8 mouse cellular contexts compared by ENCODE assay signal in the genomic region with DNA sequence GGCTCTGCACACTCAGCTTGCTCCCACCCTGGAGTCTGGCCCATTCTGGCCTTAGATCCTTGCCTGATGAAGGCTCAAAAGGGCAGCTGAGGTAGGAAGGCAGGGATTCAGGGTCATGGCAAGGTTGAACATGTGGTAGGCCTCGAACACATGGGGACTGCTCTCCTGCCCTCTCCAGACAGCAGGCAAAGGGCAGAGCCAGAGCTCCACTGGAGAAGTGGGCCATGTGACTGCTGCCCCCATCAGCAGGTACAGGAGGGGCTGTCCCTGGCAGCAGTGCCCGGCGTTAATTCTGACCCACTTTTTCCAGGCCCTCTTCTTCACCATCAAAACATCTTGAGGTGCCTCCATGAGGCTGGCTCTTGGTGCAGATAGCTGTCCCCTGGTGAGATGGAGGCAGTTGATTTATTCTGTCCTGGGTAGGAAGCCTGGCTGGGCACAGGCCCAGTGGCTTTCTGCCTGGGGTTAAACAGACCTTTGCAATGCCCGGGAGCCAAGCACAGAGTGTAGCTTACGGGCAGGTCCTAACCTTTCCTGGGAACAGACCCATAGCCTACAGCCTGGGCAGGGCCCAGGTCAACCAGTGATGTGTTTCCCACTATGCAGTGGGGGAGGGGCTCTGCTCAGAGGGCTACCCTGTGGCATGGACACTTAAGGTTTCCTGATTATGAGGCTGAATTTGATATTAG. TPM values are rescaled to one million over a fixed set of nuclear protein-coding genes. Genes with fewer than 3 reads are reported as not detected.
DNase-seq lines count a peak whose midpoint lies in the region; ATAC-seq and TF ChIP-seq lines count a peak whose summit lies in the region.

No protein-coding gene starts in this region.

- peak overlapping the region; percentile 100; the same call in 1 of the 2 replicates for H3K4me3 ChIP-seq in heart, adult 2 months
- peak overlapping the region; percentile 15 to 20; a peak in 1 of 4 replicates for H3K4me3 ChIP-seq in ES-E14 (ENCODE audit: insufficient read depth in 1 of 2, low read depth in 1 of 2, low read length in 2 of 2, poor library complexity in 1 of 2, severe bottlenecking in 1 of 2)
- H3K4me3 ChIP-seq in forebrain, embryonic 12.5 days (replicated peaks), result peak overlapping the region; percentile 10; the same call in 1 of the 2 replicates
- H3K4me3 ChIP-seq in limb, embryonic 12.5 days (replicated peaks), result peak overlapping the region; percentile 73; the same call in 1 of the 2 replicates
- peak overlapping the region; percentile 89 for H3K4me3 ChIP-seq in stomach, embryonic 16.5 days (replicated peaks; ENCODE audit: low read length)

- peak overlapping the region; percentile 99 for H3K27ac ChIP-seq in heart, adult 2 months
- no peak overlapping the region for H3K27ac ChIP-seq in ES-E14 (ENCODE audit: insufficient read depth, low read depth, low read length, poor library complexity, severe bottlenecking)
- no peak overlapping the region for H3K27ac ChIP-seq in forebrain, embryonic 12.5 days
- H3K27ac ChIP-seq in limb, embryonic 12.5 days, result no peak overlapping the region
- no peak overlapping the region for H3K27ac ChIP-seq in stomach, embryonic 16.5 days (ENCODE audit: low read length)

- H3K36me3 ChIP-seq in heart, adult 2 months (ENCODE audit: control insufficient read depth, insufficient read depth, low read length), result no peaks in the 10 kb centered on the region; the same call in 1 of the 2 replicates
- H3K36me3 ChIP-seq in ES-E14 (ENCODE audit: control insufficient read depth, insufficient read depth, low read length, poor library complexity, severe bottlenecking), result peaks cover 41% of the 10 kb centered on the region
- H3K36me3 ChIP-seq in forebrain, embryonic 12.5 days (replicated peaks), result peaks cover 43% of the 10 kb centered on the region
- peaks cover 55% of the 10 kb centered on the region for H3K36me3 ChIP-seq in limb, embryonic 12.5 days
- peaks cover 28% of the 10 kb centered on the region for H3K36me3 ChIP-seq in stomach, embryonic 16.5 days (ENCODE audit: control insufficient read depth, insufficient read depth, low read length)

- H3K27me3 ChIP-seq in heart, adult 2 months (ENCODE audit: control insufficient read depth, insufficient read depth, low read length), result no peaks in the 10 kb centered on the region
- no peaks in the 10 kb centered on the region for H3K27me3 ChIP-seq in forebrain, embryonic 12.5 days
- H3K27me3 ChIP-seq in limb, embryonic 12.5 days, result no peaks in the 10 kb centered on the region
- no peaks in the 10 kb centered on the region for H3K27me3 ChIP-seq in stomach, embryonic 16.5 days (ENCODE audit: control insufficient read depth, insufficient read depth, low read length)

- no peaks in the 10 kb centered on the region for H3K9me3 ChIP-seq in ES-E14 (ENCODE audit: control insufficient read depth, insufficient read depth, low read depth, low read length)
- no peaks in the 10 kb centered on the region for H3K9me3 ChIP-seq in forebrain, embryonic 12.5 days
- no peaks in the 10 kb centered on the region for H3K9me3 ChIP-seq in limb, embryonic 12.5 days
- H3K9me3 ChIP-seq in stomach, embryonic 16.5 days (replicated peaks; ENCODE audit: control insufficient read depth, low read length), result no peaks in the 10 kb centered on the region

- DNase-seq in heart, adult 2 months, result no peak
- no peak for DNase-seq in heart, adult 9 months (ENCODE audit: low spot score in 2 of 2)
- no peak for DNase-seq in ES-E14 (ENCODE audit: low read depth, low spot score)
- DNase-seq in layer of hippocampus, adult 9-10 months (ENCODE audit: low spot score), result no peak

- TF ChIP-seq POLR2A in heart, adult 2 months (IDR thresholded peaks at IDR 0.05; ENCODE audit: insufficient read depth, low read depth, low read length), result 0 out of 2 replicates have a peak, but pooled peaks have one; percentile 7

- peaks cover 19% of the 10 kb centered on the region for H3K4me1 ChIP-seq in heart, adult 2 months (ENCODE audit: control insufficient read depth, insufficient read depth, low read length)
- peaks cover 9 to 22% of the 10 kb centered on the region in 2 experiments; a peak in 3 of 4 replicates for H3K4me1 ChIP-seq in ES-E14 (ENCODE audit: control insufficient read depth in 2 of 2, insufficient read depth in 2 of 2, low read length in 2 of 2, poor library complexity in 1 of 2)
- peaks cover 33% of the 10 kb centered on the region for H3K4me1 ChIP-seq in forebrain, embryonic 12.5 days
- H3K4me1 ChIP-seq in limb, embryonic 12.5 days (replicated peaks), result peaks cover 33% of the 10 kb centered on the region
- H3K4me1 ChIP-seq in stomach, embryonic 16.5 days (ENCODE audit: control insufficient read depth, insufficient read depth, low read length), result peaks cover 31% of the 10 kb centered on the region

- TF ChIP-seq EP300 in heart, adult 2 months (IDR thresholded peaks at IDR 0.05; ENCODE audit: insufficient read depth, low read depth, low read length), result no peak

- WGBS in heart, adult 2 months, result 50% methylated on average over 5 of the region's 5 CpGs
- WGBS in forebrain, embryonic 12.5 days, result 86% methylated on average over 5 of the region's 5 CpGs
- WGBS in limb, embryonic 12.5 days, result 82% methylated on average over 5 of the region's 5 CpGs
- WGBS in stomach, embryonic 16.5 days, result 74% methylated on average over 5 of the region's 5 CpGs

- intact Hi-C loops in heart, adult 2 months (cut with DNase I), result loop anchor here (5.0 kb wide), 1 partner anchor 76 kb away; no protein-coding TSS in a partner anchor

- H3K4me2 ChIP-seq in forebrain, embryonic 12.5 days, result peak overlapping the region; percentile 81
- peak overlapping the region; percentile 98 for H3K4me2 ChIP-seq in limb, embryonic 12.5 days
- peak overlapping the region; percentile 91 for H3K4me2 ChIP-seq in stomach, embryonic 16.5 days (ENCODE audit: low read depth, low read length)

- ATAC-seq in forebrain, embryonic 12.5 days (ENCODE audit: low FRiP score), result no peak
- ATAC-seq in limb, embryonic 12.5 days (ENCODE audit: insufficient number of reproducible peaks, insufficient read depth, low FRiP score, low TSS enrichment, low read depth), result no peak
- ATAC-seq in stomach, embryonic 16.5 days (ENCODE audit: insufficient read depth, low FRiP score), result no peak
- no peak for ATAC-seq in frontal cortex, adult (ENCODE audit: low TSS enrichment)

- TF ChIP-seq CTCF in heart, adult 2 months (IDR thresholded peaks at IDR 0.05), result no peak

- H3K79me2 ChIP-seq in heart, adult 2 months (replicated peaks; ENCODE audit: control insufficient read depth, insufficient read depth, low read length), result peaks cover 8% of the 10 kb centered on the region; the same call in 1 of the 2 replicates

- peak overlapping the region; percentile 95 for H3K9ac ChIP-seq in heart, adult 2 months (ENCODE audit: low read depth, low read length)
- peak overlapping the region; percentile 44 for H3K9ac ChIP-seq in ES-E14 (ENCODE audit: insufficient read depth, low read depth, low read length, poor library complexity, severe bottlenecking)
- peak overlapping the region; percentile 86 for H3K9ac ChIP-seq in forebrain, embryonic 12.5 days
- peak overlapping the region; percentile 83 for H3K9ac ChIP-seq in limb, embryonic 12.5 days (replicated peaks)
- H3K9ac ChIP-seq in stomach, embryonic 16.5 days (ENCODE audit: low read length), result peak overlapping the region; percentile 98

- in situ Hi-C loops in ES-E14 (cut with MboI; ENCODE audit: low sequenced_read_pairs in 2 of 2, unreplicated experiment in 2 of 2), result no loop called here

TF ChIP-seq in ES-E14, 5 proteins besides CTCF, POLR2A, EP300 and RAD21 (continues in another document):
- TF ChIP-seq ZC3H11A (IDR thresholded peaks at IDR 0.05; ENCODE audit: borderline replicate concordance, low read depth, low read length), result no peak
- no peak for TF ChIP-seq MAFK (IDR thresholded peaks at IDR 0.05; ENCODE audit: insufficient read depth, low read depth, low read length)
- TF ChIP-seq HCFC1 (IDR thresholded peaks at IDR 0.05; ENCODE audit: borderline replicate concordance, insufficient read depth, low read length), result no peak

RNA-seq across cellular contexts. Expression of a gene that starts 2.3 kb away (rescaled TPM):
- total RNA-seq in heart, adult 2 months (2021), result 1,000 to 10,000 TPM; 1,364 to 1,491 TPM
- polyA plus RNA-seq in heart, adult 2 months (2012; rRNA removed), result 1,570 and 1,684 TPM in 2 replicates
- total RNA-seq in ES-E14 (2012; rRNA removed), result 858 and 1,196 TPM in 2 replicates
- 474 and 500 TPM in 2 replicates for polyA plus RNA-seq in forebrain, embryonic 12.5 days (2016; fragmentation: Nextera tagmentation; extraction: Ambion mirVana)
- 676 and 680 TPM in 2 replicates for polyA plus RNA-seq in limb, embryonic 12.5 days (2016; fragmentation: Nextera tagmentation; extraction: Ambion mirVana)
- polyA plus RNA-seq in stomach, embryonic 16.5 days (2015; fragmentation: Nextera tagmentation; extraction: Ambion mirVana), result 983 and 1,041 TPM in 2 replicates

RNA-seq across cellular contexts. Expression of a gene that starts 9.9 kb away (rescaled TPM):
- 10 to 100 TPM; 17.0 to 17.5 TPM for total RNA-seq in heart, adult 2 months (2021)
- polyA plus RNA-seq in heart, adult 2 months (2012; rRNA removed), result 23.8 and 33.5 TPM in 2 replicates
- total RNA-seq in ES-E14 (2012; rRNA removed), result 5.0 and 11.8 TPM in 2 replicates
- 0.11 and 0.18 TPM in 2 replicates for polyA plus RNA-seq in forebrain, embryonic 12.5 days (2016; fragmentation: Nextera tagmentation; extraction: Ambion mirVana)
- polyA plus RNA-seq in limb, embryonic 12.5 days (2016; fragmentation: Nextera tagmentation; extraction: Ambion mirVana), result 0.15 TPM in 1 of 2 replicates, not detected in the other
- polyA plus RNA-seq in stomach, embryonic 16.5 days (2015; fragmentation: Nextera tagmentation; extraction: Ambion mirVana), result not detected in 2 replicates

RNA-seq across cellular contexts. Expression of a gene that starts 17.7 kb away (rescaled TPM):
- total RNA-seq in heart, adult 2 months (2021), result 1 to 10 TPM; 6.4 to 6.5 TPM
- 7.4 and 9.2 TPM in 2 replicates for polyA plus RNA-seq in heart, adult 2 months (2012; rRNA removed)
- 2.5 and 4.5 TPM in 2 replicates for total RNA-seq in ES-E14 (2012; rRNA removed)
- 1.1 and 1.6 TPM in 2 replicates for polyA plus RNA-seq in forebrain, embryonic 12.5 days (2016; fragmentation: Nextera tagmentation; extraction: Ambion mirVana)
- 0.74 and 1.2 TPM in 2 replicates for polyA plus RNA-seq in limb, embryonic 12.5 days (2016; fragmentation: Nextera tagmentation; extraction: Ambion mirVana)
- 0.31 and 0.44 TPM in 2 replicates for polyA plus RNA-seq in stomach, embryonic 16.5 days (2015; fragmentation: Nextera tagmentation; extraction: Ambion mirVana)

RNA-seq across cellular contexts. Expression of a gene that starts 24.6 kb away (rescaled TPM):
- total RNA-seq in heart, adult 2 months (2021), result 100 to 1,000 TPM; 196 to 216 TPM
- polyA plus RNA-seq in heart, adult 2 months (2012; rRNA removed), result 352 and 397 TPM in 2 replicates
- total RNA-seq in ES-E14 (2012; rRNA removed), result 491 and 507 TPM in 2 replicates
- polyA plus RNA-seq in forebrain, embryonic 12.5 days (2016; fragmentation: Nextera tagmentation; extraction: Ambion mirVana), result 129 and 141 TPM in 2 replicates
- polyA plus RNA-seq in limb, embryonic 12.5 days (2016; fragmentation: Nextera tagmentation; extraction: Ambion mirVana), result 139 and 149 TPM in 2 replicates
- 84.6 and 86.3 TPM in 2 replicates for polyA plus RNA-seq in stomach, embryonic 16.5 days (2015; fragmentation: Nextera tagmentation; extraction: Ambion mirVana)

RNA-seq across cellular contexts. Expression of a gene that starts 37.4 kb away (rescaled TPM):
- total RNA-seq in heart, adult 2 months (2021), result 10 to 100 TPM; 16.5 to 18.8 TPM
- polyA plus RNA-seq in heart, adult 2 months (2012; rRNA removed), result 18.0 and 28.1 TPM in 2 replicates
- total RNA-seq in ES-E14 (2012; rRNA removed), result 29.9 and 46.7 TPM in 2 replicates
- 61.0 and 62.5 TPM in 2 replicates for polyA plus RNA-seq in forebrain, embryonic 12.5 days (2016; fragmentation: Nextera tagmentation; extraction: Ambion mirVana)
- 57.6 and 63.1 TPM in 2 replicates for polyA plus RNA-seq in limb, embryonic 12.5 days (2016; fragmentation: Nextera tagmentation; extraction: Ambion mirVana)
- polyA plus RNA-seq in stomach, embryonic 16.5 days (2015; fragmentation: Nextera tagmentation; extraction: Ambion mirVana), result 47.4 and 53.2 TPM in 2 replicates

Comparison
In these comparisons a context has a peak if more than half of its experiments do, and no peak if none do; other contexts are left out.
1. H3K4me3 ChIP-seq: peak in every context shown above with its lines; median percentile 100 in heart, adult 2 months; 89 in stomach, embryonic 16.5 days; 73 in limb, embryonic 12.5 days; 18 in ES-E14; 10 in forebrain, embryonic 12.5 days.
2. H3K9ac ChIP-seq: peak in every context shown above with its lines; median percentile 98 in stomach, embryonic 16.5 days; 95 in heart, adult 2 months; 86 in forebrain, embryonic 12.5 days; 83 in limb, embryonic 12.5 days; 44 in ES-E14.
3. RNA of a gene that starts 9.9 kb away (polyA plus RNA-seq): 23.8 to 33.5 TPM in heart, adult 2 months; 0.15 TPM in limb, embryonic 12.5 days, 0.11 to 0.18 TPM in forebrain, embryonic 12.5 days and not detected in stomach, embryonic 16.5 days; every median in the first group is over 10 times any median in the second.
4. Peak in every context shown above with its lines, with median percentiles within 50 percentile points of each other: H3K4me2 ChIP-seq.